Mouse (Mus musculus) leukemia stem cell, adult 10-12 weeks (primary cell): ENCODE measurements around the gene Naa60. TPM values are rescaled to one million over a fixed set of nuclear protein-coding genes. Genes with fewer than 3 reads are reported as not detected.

Experiments used
- polyA plus RNA-seq: library from polyadenylated mRNA; stranded (reverse); fragments of >175 nt; gene quantifications from 2 replicates; pipeline ENCODE4 v1.2.3, GENCODE M21; 2012; ENCODE audit warnings: low replicate concordance

The Naa60 gene
- 21.8 and 50.6 TPM in 2 replicates for polyA plus RNA-seq

GRCm38 (mm10) chr16:3872216-3873047 is at the start of gene Naa60:
Gene Naa60 (plus strand): TSS chr16:3872375.

DNA sequence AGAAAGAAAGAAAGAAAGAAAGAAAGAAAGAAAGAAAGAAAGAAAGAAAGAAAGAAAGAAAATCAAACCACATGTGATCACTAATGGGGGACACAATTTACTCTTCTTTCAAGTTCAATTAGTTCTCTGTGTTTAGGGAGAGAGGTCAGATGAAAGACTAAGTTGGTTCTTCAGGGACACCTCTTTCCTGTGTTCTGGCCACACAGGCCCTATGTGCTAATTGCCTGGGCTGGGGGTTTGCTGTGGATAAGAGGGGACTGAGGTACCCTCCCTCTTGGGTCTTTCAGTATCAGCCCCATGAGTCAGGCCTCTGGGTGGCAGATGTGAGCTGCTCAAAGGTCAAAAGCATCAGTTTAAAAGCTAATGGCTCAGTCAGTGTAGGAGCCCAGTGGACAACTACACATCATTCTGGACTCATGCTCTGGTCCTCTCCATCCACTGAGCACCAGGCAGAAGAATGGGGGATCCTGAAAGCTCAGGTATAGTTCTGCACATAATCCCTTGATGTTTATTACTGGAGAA is 41.5 kb upstream of the Naa60 start, which contains the start of gene Olfr15:
Gene Olfr15, plus strand, starts transcription at position 291 of the 522 bp plus-strand sequence.

GRCm38 (mm10) chr16:3846711-3847518 is 25.3 kb upstream of the Naa60 start, which contains the start of gene Zfp174:
Gene Zfp174 (plus strand): TSS chr16:3847268.

DNA sequence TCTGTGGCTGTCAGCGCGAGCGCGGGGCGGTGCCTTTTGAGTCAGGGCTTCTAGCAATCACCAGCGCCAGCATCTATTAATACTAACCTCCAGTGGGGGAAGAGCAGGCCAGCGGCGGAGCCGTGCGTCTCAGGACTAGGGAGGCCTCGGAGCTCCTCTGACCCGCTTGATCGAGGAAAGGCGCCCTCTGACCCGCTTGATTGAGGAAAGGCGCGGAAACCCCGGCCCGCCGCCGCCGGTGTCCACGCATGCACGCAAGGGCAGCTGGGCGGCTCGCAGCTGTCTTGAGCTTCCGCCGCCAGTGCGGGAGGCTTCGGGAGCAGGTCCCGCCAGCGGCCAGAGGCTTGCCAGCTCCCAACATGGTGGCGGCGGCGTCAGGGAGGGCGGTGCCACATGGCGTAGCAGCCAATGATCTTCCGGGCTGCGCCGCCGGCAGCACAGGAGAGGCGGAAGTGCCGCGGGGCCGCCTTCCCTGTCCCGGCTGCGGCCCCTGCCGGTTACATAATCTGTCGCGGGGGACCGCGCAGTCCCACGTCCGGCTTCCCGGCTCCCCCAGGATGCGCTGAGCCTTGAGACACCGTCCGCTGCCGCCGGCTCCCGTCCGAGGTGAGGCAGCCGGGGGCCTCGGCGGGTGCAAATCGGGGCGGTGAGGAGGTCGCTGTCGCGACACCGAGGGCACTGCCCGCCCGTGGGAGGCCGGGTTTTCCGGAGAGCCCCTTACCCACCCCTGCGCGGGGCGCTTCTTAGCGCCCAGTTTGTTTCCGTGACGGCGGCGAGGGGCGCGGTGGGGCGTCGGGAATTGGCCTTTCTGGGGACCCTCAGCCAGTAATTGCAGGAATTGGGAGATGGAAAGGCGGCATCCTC is 12.3 kb downstream of the Naa60 start, which contains the start of the genes Zfp597 and Gm20695:
Gene Zfp597, minus strand, starts transcription at position 361 of the 864 bp plus-strand sequence.
Gene Gm20695, plus strand, starts transcription at position 448 of the 864 bp plus-strand sequence.

GRCm38 (mm10) chr16:3908537-3909111 is 36.4 kb downstream of the Naa60 start, which contains the start of the genes 1700037C18Rik and Cluap1:
Gene 1700037C18Rik (minus strand): TSS chr16:3908689.
Gene Cluap1 (plus strand): TSS chr16:3908801.

Other genes starting within 250 kb of the Naa60 start
- 0.50 and 0.65 TPM in 2 replicates for gene Mefv, start 154.3 kb upstream of the Naa60 start, polyA plus RNA-seq
- 17.2 and 22.9 TPM in 2 replicates for gene Zfp263, start 128.3 kb upstream of the Naa60 start, polyA plus RNA-seq
- gene Olfr15, start 41.5 kb upstream of the Naa60 start, polyA plus RNA-seq, result 0.02 TPM in 1 of 2 replicates, not detected in the other
- gene Zfp174, start 25.1 kb upstream of the Naa60 start, polyA plus RNA-seq, result 0.16 and 0.18 TPM in 2 replicates
- gene Zfp597, start 12.2 kb downstream of the Naa60 start, polyA plus RNA-seq, result 5.6 and 6.4 TPM in 2 replicates
- not detected in 2 replicates for gene Gm20695, start 12.3 kb downstream of the Naa60 start, polyA plus RNA-seq
- gene 1700037C18Rik, start 36.3 kb downstream of the Naa60 start, polyA plus RNA-seq, result 23.8 and 28.9 TPM in 2 replicates
- gene Cluap1, start 36.4 kb downstream of the Naa60 start, polyA plus RNA-seq, result 14.0 and 40.7 TPM in 2 replicates
- 0.25 and 0.74 TPM in 2 replicates for gene Nlrc3, start 104.3 kb downstream of the Naa60 start, polyA plus RNA-seq
- 16.2 and 40.7 TPM in 2 replicates for gene Slx4, start 131.4 kb downstream of the Naa60 start, polyA plus RNA-seq
- not detected in 2 replicates for gene Dnase1, start 164.6 kb downstream of the Naa60 start, polyA plus RNA-seq
- 228 and 241 TPM in 2 replicates for gene Trap1, start 205.5 kb downstream of the Naa60 start, polyA plus RNA-seq